Mouse (Mus musculus) CH12.LX (cell line): ENCODE results near the gene Olfr494. TPM values are rescaled to one million over a fixed set of nuclear protein-coding genes. Genes with fewer than 3 reads are reported as not detected.

Experiments
- DNase-seq: peaks from one replicate; pipeline ENCODE4 v3.0.0-alpha.2; 2013; ENCODE audit errors: extremely low read depth
- H3K27ac ChIP-seq: 2 replicates; pipeline ENCODE4 v1.5.1; 2012; ENCODE audit warnings: low read depth, mild to moderate bottlenecking, control low read depth, moderate library complexity; ENCODE audit not compliant: insufficient read depth
- H3K27me3 ChIP-seq: replicated peaks from 2 replicates; pipeline ENCODE3; 2012; ENCODE audit warnings: inconsistent platforms
- H3K36me3 ChIP-seq, 2 experiments: replicated peaks in 1 of 2; 2 replicates each; pipeline versions ENCODE3 to v1.6.1; 2012; ENCODE audit warnings: inconsistent platforms in 1 of 2, low read length in 1 of 2, mild to moderate bottlenecking in 1 of 2, mixed read lengths in 1 of 2, moderate library complexity in 1 of 2; ENCODE audit not compliant: control insufficient read depth in 1 of 2, insufficient read depth in 1 of 2
- H3K4me1 ChIP-seq, 2 experiments: 2 replicates each; pipeline ENCODE4 v1.6.1; 2012; ENCODE audit warnings: inconsistent platforms in 1 of 2, moderate library complexity in 1 of 2; ENCODE audit not compliant: insufficient read depth in 2 of 2, control insufficient read depth in 1 of 2
- H3K4me2 ChIP-seq: 2 replicates; pipeline ENCODE4 v1.6.1; 2012; ENCODE audit warnings: low read depth, mild to moderate bottlenecking, control low read depth; ENCODE audit not compliant: poor library complexity, insufficient read depth, severe bottlenecking
- H3K4me3 ChIP-seq, 3 experiments: fragments of 150-350 bp in 1 of 3; sonication (generic) in 1 of 3; replicated peaks in 1 of 3; 2 replicates each; pipeline versions ENCODE3 to v1.5.1; 2011 to 2012; ENCODE audit warnings: low read depth in 2 of 3, low read length in 2 of 3, mild to moderate bottlenecking in 2 of 3, moderate library complexity in 2 of 3, control low read depth in 1 of 3, improper control_type of control experiment in 1 of 3, inconsistent platforms in 1 of 3, mixed read lengths in 1 of 3; ENCODE audit not compliant: poor library complexity in 1 of 3
- H3K79me2 ChIP-seq: replicated peaks from 2 replicates; pipeline ENCODE4 v1.6.1; 2012; ENCODE audit warnings: mild to moderate bottlenecking, moderate library complexity; ENCODE audit not compliant: control insufficient read depth, poor library complexity, insufficient read depth, severe bottlenecking; ENCODE audit errors: extremely low read depth
- H3K9ac ChIP-seq: 2 replicates; pipeline ENCODE4 v1.6.1; 2012; ENCODE audit warnings: low read depth, mild to moderate bottlenecking, control low read depth, moderate library complexity; ENCODE audit not compliant: insufficient read depth
- H3K9me3 ChIP-seq: replicated peaks from 2 replicates; pipeline ENCODE3; 2012; ENCODE audit warnings: low read length, inconsistent platforms, mixed read lengths
- BHLHE40 ChIP-seq: IDR thresholded peaks from 2 replicates; pipeline ENCODE4 v1.6.1; 2011; ENCODE audit warnings: mild to moderate bottlenecking, low read depth, low read length, improper control_type of control experiment
- CHD2 ChIP-seq: IDR thresholded peaks from 2 replicates; pipeline ENCODE4 v1.6.1; 2011; ENCODE audit warnings: low read length, improper control_type of control experiment
- CTCF ChIP-seq, 2 experiments: IDR thresholded peaks in 1 of 2; conservative IDR thresholded peaks in 1 of 2; 2 replicates each; pipeline ENCODE4 v1.5.1; 2011 to 2012; ENCODE audit warnings: low read depth in 2 of 2, low read length in 2 of 2, improper control_type of control experiment in 1 of 2, inconsistent platforms in 1 of 2, mild to moderate bottlenecking in 1 of 2, moderate library complexity in 1 of 2
- E2F4 ChIP-seq: IDR thresholded peaks from 2 replicates; pipeline ENCODE4 v1.6.1; 2011; ENCODE audit warnings: low read depth, low read length, improper control_type of control experiment; ENCODE audit not compliant: insufficient replicate concordance
- ETS1 ChIP-seq: conservative IDR thresholded peaks from 2 replicates; pipeline ENCODE4 v1.6.1; 2012; ENCODE audit warnings: low read depth, mild to moderate bottlenecking, inconsistent platforms, low read length, improper control_type of control experiment, moderate library complexity
- GABPA ChIP-seq: IDR thresholded peaks from 2 replicates; pipeline ENCODE4 v1.6.1; 2012; ENCODE audit warnings: low read depth, low read length, improper control_type of control experiment, inconsistent platforms; ENCODE audit not compliant: insufficient replicate concordance
- IRF4 ChIP-seq: IDR thresholded peaks from 2 replicates; pipeline ENCODE4 v1.6.1; 2014; ENCODE audit warnings: low read depth, mild to moderate bottlenecking, inconsistent platforms, low read length, improper control_type of control experiment
- JUND ChIP-seq: conservative IDR thresholded peaks from 2 replicates; pipeline ENCODE4 v1.6.1; 2011; ENCODE audit warnings: low read depth, low read length, improper control_type of control experiment
- MAFK ChIP-seq: IDR thresholded peaks from 2 replicates; pipeline ENCODE4 v1.6.1; 2011; ENCODE audit warnings: low read length, improper control_type of control experiment; ENCODE audit not compliant: insufficient replicate concordance
- MAX ChIP-seq: IDR thresholded peaks from 2 replicates; pipeline ENCODE4 v1.6.1; 2011; ENCODE audit warnings: low read length, improper control_type of control experiment
- MAZ ChIP-seq: IDR thresholded peaks from 2 replicates; pipeline ENCODE4 v1.6.1; 2012; ENCODE audit warnings: low read depth, mild to moderate bottlenecking, inconsistent platforms, low read length, improper control_type of control experiment, moderate library complexity
- MXI1 ChIP-seq: IDR thresholded peaks from 2 replicates; pipeline ENCODE4 v1.6.1; 2011; ENCODE audit warnings: mild to moderate bottlenecking, low read depth, low read length, improper control_type of control experiment
- MYC ChIP-seq: IDR thresholded peaks from 2 replicates; pipeline ENCODE4 v1.6.1; 2011; ENCODE audit warnings: low read depth, mild to moderate bottlenecking, improper control_type of control experiment, low read length
- NELFE ChIP-seq: IDR thresholded peaks from 2 replicates; pipeline ENCODE4 v1.6.1; 2011; ENCODE audit warnings: low read depth, low read length, improper control_type of control experiment
- NRF1 ChIP-seq: IDR thresholded peaks from 2 replicates; pipeline ENCODE4 v1.6.1; 2014; ENCODE audit warnings: low read depth, mild to moderate bottlenecking, inconsistent platforms, low read length, improper control_type of control experiment, moderate library complexity
- POLR2AphosphoS2 ChIP-seq: IDR thresholded peaks from 2 replicates; pipeline ENCODE4 v1.6.1; 2011; ENCODE audit warnings: low read depth, low read length, improper control_type of control experiment
- RAD21 ChIP-seq: IDR thresholded peaks from 2 replicates; pipeline ENCODE4 v1.6.1; 2011; ENCODE audit warnings: low read depth, mild to moderate bottlenecking, low read length, improper control_type of control experiment, moderate library complexity
- RCOR1 ChIP-seq: conservative IDR thresholded peaks from 2 replicates; pipeline ENCODE4 v1.6.1; 2012; ENCODE audit warnings: low read depth, mild to moderate bottlenecking, inconsistent platforms, low read length, improper control_type of control experiment
- SIN3A ChIP-seq: IDR thresholded peaks from 2 replicates; pipeline ENCODE4 v1.6.1; 2012; ENCODE audit warnings: low read length, improper control_type of control experiment, inconsistent platforms
- TCF12 ChIP-seq: IDR thresholded peaks from 2 replicates; pipeline ENCODE4 v1.6.1; 2014; ENCODE audit warnings: low read depth, mild to moderate bottlenecking, inconsistent platforms, low read length, improper control_type of control experiment
- UBTF ChIP-seq: IDR thresholded peaks from 2 replicates; pipeline ENCODE4 v1.6.1; 2012; ENCODE audit warnings: low read depth, mild to moderate bottlenecking, inconsistent platforms, low read length, improper control_type of control experiment, moderate library complexity
- ZC3H11A ChIP-seq: IDR thresholded peaks from 2 replicates; pipeline ENCODE4 v1.6.1; 2012; ENCODE audit warnings: low read depth, mild to moderate bottlenecking, inconsistent platforms, low read length, improper control_type of control experiment
- ZMIZ1 ChIP-seq: IDR thresholded peaks from 2 replicates; pipeline ENCODE4 v1.6.1; 2012; ENCODE audit warnings: low read depth, mild to moderate bottlenecking, inconsistent platforms, low read length, improper control_type of control experiment
- ZNF384 ChIP-seq: IDR thresholded peaks from 2 replicates; pipeline ENCODE4 v1.6.1; 2012; ENCODE audit warnings: low read depth, low read length, improper control_type of control experiment, inconsistent platforms
- dilution Hi-C: fragments of 300-500 bp; cut with MboI; formaldehyde crosslinking; loops from 2 replicates; pipeline ENCODE4 v1.14.3; 2020; ENCODE audit warnings: low sequenced_read_pairs; ENCODE audit not compliant: extremely low pct_unique_long_range_greater_than_20kb, extremely low pct_ligation_motif_present
- in situ Hi-C: fragments of 300-500 bp; cut with MboI; formaldehyde crosslinking; loops from 3 replicates; pipeline ENCODE4 v1.14.3; 2019; ENCODE audit warnings: low sequenced_read_pairs, low pct_ligation_motif_present, low pct_unique_long_range_greater_than_20kb, mixed read lengths
- polyA plus RNA-seq: library from polyadenylated mRNA; unstranded; fragments of >175 nt; gene quantifications from 2 replicates; pipeline ENCODE4 v1.2.1, GENCODE M21; 2012; ENCODE audit warnings: low read depth; ENCODE audit not compliant: insufficient read length
- total RNA-seq, 2 experiments: library from RNA; depleted of rRNA; stranded (reverse); fragments of 300-350 nt in 1 of 2; fragments of >200 nt in 1 of 2; gene quantifications; 2 replicates each; pipeline ENCODE4 v1.2.3; 2012 to 2014

Gene Olfr494
- total and polyA plus RNA-seq, 3 experiments, result not detected

DNA sequence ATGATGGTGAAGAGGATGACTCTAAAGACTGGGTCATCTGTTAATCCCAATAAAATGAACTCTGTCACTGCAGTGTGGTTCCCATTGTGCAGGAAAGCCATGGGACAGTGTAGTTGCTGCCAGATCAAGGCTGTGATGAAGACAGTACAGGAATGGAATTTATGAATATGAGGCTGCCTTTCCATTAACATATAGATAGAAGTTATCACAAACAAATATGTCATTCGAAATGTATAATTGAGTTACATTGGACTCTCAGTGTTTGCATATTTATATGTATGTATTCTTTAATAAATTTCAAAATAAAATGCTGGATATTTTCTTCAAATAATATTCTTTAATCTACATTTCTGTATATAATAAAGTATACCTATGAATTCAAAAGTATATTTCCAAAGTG lies 18.3 kb upstream of the Olfr494 start, which contains the start of gene Olfr493:
Olfr493 (minus strand) TSS at position 101 of the 400 bp plus-strand sequence.
- no peak for DNase-seq
- Histone ChIP-seq H3K4me2 (no peak within 1 kb of the TSS), H3K9me3 (peaks cover under 1% of the 10 kb centered on the region), H3K36me3 (no peaks in the 10 kb centered on the region), H3K27ac (no peak within 1 kb of the TSS), H3K4me1 (no peaks in the 10 kb centered on the region), H3K27me3 (no peaks in the 10 kb centered on the region), H3K4me3 (no peak within 1 kb of the TSS), H3K79me2 (no peaks in the 10 kb centered on the region), H3K9ac (no peak within 1 kb of the TSS)
- no peak for TF ChIP-seq NRF1
- no peak for TF ChIP-seq RAD21
- TF ChIP-seq MYC, result no peak
- TF ChIP-seq ZMIZ1, result no peak
- no peak for TF ChIP-seq POLR2AphosphoS2
- TF ChIP-seq MAZ, result no peak
- no peak for TF ChIP-seq UBTF
- no peak for TF ChIP-seq BHLHE40
- TF ChIP-seq RCOR1, result no peak
- no peak for TF ChIP-seq ZNF384
- TF ChIP-seq CTCF (conservative IDR thresholded peaks at IDR 0.05 in 1 of 2, IDR thresholded peaks at IDR 0.05 in 1 of 2; ENCODE audit: low read depth in 2 of 2, low read length in 2 of 2), result no peak
- TF ChIP-seq GABPA, result no peak
- TF ChIP-seq CHD2, result no peak
- TF ChIP-seq JUND, result no peak
- TF ChIP-seq MAFK, result no peak
- no peak for TF ChIP-seq ETS1
- TF ChIP-seq MAX, result no peak
- dilution Hi-C loops, result no loop called here
- in situ Hi-C loops, result no loop called here

DNA sequence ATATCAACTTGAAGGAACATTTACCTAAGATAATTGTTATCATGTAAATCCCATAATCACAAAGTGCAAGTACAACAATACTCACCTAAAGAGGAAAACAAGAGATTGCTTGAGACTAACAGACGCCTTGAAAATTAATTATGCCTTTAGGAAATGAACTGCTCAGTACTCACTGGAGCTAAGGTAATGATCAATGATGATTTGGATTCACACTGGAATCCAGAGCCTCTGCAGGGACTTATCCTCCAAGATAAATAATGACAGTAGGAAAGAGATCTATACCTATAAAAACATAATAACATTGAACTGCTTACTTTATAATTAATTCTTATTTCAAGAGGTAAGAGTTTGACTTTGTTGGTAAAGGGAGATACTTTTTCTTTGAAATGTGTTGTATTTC lies 27.7 kb downstream of the Olfr494 start, which contains the start of gene Olfr495:
Olfr495 (plus strand) TSS at position 301 of the 400 bp plus-strand sequence.
- DNase-seq, result no peak
- Histone ChIP-seq H3K79me2 (no peaks in the 10 kb centered on the region), H3K4me1 (no peaks in the 10 kb centered on the region), H3K27me3 (no peaks in the 10 kb centered on the region), H3K36me3 (no peaks in the 10 kb centered on the region), H3K9ac (no peak within 1 kb of the TSS), H3K4me2 (no peak within 1 kb of the TSS), H3K4me3 (no peak within 1 kb of the TSS), H3K9me3 (peaks cover 5% of the 10 kb centered on the region), H3K27ac (no peak within 1 kb of the TSS)
- dilution Hi-C loops (no loop called here), in situ Hi-C loops (no loop called here)
- TF ChIP-seq GABPA (no peak), NRF1 (no peak), E2F4 (no peak), TCF12 (no peak), UBTF (no peak), SIN3A (no peak), IRF4 (no peak), ZC3H11A (no peak), JUND (no peak), NELFE (no peak), RAD21 (no peak), RCOR1 (no peak), BHLHE40 (no peak), MXI1 (no peak)
